Mouse (Mus musculus) erythroid progenitor cell, adult 5-6 weeks (primary cell): Measurements from ENCODE around the gene Bet1. TPM values are rescaled to one million over a fixed set of nuclear protein-coding genes. Genes with fewer than 3 reads are reported as not detected.

Experiments used
- ATAC-seq: replicated peaks from 2 replicates; pipeline ENCODE4 v1.8.0; 2016; ENCODE audit warnings: moderate number of reproducible peaks, mild to moderate bottlenecking, moderate TSS enrichment, inconsistent platforms; ENCODE audit not compliant: poor library complexity, low FRiP score, severe bottlenecking
- total RNA-seq, 2 experiments: library from RNA; stranded (forward) in 1 of 2; stranded (reverse) in 1 of 2; fragments of 150-400 nt in 1 of 2; fragments of 186-747, 209-891 nt in 1 of 2; gene quantifications; 2 replicates each; pipeline versions ENCODE4 v1.2.3 to v1.2.4; 2015 to 2017; ENCODE audit warnings: low replicate concordance in 2 of 2

Bet1 gene
- 10.1 and 21.0 TPM in 2 replicates for total RNA-seq (2015; ENCODE audit: low replicate concordance)
- total RNA-seq (2017; ENCODE audit: low replicate concordance): 10.8 and 13.2 TPM in 2 replicates

DNA sequence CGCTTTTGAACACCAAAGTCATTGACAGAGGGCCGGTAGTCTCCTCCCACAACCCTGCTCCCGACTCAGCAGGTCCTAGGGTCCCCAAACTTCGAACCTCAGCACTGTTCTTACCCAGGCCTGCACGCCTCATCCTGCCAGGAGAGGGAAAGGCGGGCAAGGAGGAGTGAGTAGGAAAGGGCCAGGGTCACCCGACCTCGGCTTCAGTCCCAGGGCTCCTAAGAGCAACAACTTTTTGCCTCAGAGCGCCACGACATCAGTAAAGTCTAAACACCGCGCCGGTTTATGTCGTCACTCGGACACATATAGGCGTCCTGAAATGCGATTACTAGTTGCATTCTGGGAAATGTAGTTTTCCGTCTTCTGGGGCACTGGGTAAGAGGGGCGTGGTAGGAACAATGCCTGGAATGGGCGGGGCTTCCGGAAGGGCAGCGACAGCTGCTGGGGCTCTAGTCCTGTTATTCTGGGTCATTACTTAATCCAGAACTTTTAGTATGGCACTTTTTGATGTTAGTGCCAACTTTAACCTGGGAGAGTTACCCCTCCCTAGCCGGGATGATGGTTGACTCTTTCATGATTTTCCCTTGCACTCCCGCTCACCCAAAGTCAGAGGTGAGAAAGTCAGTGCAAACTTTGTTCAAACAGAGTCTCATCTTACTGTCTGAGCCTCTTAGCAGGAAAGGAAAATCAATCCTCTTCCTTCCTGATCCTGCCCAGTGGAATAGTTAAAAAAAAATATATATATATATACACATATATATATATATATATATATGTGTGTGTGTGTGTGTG is at the start of gene Bet1:
TSS of gene Bet1 (minus strand) at position 310 of the 792 bp plus-strand sequence.
- peak; percentile 96 for ATAC-seq

DNA sequence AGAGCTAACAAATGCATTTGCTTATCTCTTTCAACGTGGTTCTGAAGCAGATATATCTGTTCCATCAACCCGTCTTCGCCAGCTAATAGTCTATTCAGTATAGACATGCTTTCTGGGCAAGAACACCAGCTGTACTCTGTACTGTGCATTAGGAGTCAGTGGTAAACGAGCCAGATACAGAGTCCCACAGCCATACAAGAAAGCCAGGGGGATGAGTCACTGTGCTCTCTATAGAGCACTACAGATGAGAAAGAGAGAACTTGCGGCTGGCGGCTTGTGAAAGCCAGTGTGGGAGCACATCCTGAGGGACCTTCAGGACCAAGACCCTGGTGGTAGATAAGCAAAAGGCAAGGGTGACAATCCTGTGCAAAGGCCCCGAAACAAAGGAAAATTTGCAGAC is 45.5 kb upstream of the Bet1 start:
- no peak for ATAC-seq

DNA sequence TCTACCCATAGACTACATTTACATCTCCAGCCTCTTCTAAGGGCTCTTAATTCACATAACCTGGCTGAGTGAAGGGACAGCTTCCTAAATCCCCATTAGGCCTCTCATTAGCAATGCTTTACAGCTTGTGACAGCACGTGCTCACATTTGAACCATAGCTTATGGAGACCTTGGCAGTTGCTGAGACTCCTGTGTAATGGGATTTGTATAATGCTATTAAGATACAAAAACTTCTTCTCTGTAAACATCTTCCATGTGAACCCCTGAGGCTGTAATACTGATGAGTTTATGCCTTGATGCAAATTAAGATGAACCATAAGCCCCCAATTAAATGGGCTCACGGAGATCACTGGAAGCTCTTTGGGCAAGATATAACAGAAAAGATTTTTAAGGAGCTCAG is 44.4 kb upstream of the Bet1 start:
- no peak for ATAC-seq

DNA sequence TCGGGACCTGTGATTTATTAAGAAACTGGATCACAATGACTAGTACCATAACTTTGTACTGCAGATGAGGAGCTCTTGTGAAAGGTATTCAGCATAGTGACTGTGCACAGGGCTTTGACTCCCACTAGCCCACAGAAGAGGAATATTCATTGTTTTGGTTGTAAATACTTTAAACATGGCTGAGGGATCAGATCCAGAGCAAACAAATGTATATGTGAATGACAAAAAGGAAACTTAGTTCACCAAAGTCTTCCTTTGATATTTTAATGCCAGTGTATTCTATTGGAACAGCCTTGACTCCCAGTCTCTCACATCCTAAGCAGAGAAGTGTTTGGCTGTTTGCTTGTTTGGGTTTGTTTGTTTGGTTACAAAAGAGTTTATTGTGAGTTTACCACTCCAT is 31.8 kb upstream of the Bet1 start:
- no peak for ATAC-seq

DNA sequence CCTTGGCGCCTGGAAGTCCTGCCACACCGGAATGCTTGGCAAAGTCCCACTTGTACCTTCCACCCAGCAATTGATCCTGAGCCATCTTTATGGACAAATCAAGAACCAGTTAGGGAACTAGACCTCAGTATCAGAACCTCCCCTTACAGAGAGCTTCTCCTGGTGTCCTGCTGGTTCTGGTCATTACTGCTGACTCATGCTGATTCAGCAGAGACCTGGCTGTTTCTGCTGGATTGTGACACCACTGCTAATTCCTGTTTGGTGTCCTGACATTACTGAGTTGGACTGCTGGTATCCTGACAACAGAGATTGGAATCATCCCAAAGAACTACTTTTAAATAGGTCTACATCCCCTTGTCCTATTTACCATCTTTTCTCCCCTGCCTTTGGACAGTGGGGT is 3.7 kb upstream of the Bet1 start:
- no peak for ATAC-seq

DNA sequence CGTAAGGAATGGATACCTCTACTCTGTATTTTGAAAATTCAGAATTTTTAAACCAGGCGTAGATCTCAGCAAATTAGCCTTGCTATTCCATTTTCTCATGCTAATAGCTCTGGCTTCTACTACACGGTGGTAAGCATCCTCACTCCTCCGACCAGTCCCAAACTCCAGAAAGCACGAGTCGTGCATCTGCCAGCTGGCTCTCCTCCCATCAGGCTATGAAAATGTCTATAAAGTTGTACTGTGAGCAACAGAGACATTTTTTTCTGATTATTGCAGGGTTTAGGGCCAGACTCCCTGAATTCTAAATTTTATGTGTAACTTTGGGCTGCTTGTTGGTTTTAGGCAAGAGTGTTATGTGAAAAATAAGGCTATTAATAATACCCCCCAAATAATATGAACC is 14.5 kb downstream of the Bet1 start:
- ATAC-seq: no peak

DNA sequence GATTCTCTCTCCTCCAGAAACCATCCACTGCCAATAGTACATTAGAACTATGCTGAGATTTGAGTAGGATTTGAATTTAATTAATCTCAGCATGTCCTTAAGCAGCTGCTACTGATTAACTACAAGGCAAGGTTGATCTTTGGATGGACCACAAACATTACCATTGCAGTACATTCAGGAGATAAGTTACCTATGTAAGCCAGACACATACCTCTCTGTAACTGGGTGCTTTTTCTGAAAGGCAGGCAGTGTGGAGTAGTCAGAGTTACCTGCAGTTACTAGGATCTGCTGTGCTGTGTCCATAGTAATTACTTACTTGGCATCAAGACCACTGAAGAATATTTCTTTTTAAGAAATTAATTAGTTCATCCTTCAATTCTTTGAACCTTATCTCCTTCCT is 17.1 kb downstream of the Bet1 start:
- no peak for ATAC-seq

DNA sequence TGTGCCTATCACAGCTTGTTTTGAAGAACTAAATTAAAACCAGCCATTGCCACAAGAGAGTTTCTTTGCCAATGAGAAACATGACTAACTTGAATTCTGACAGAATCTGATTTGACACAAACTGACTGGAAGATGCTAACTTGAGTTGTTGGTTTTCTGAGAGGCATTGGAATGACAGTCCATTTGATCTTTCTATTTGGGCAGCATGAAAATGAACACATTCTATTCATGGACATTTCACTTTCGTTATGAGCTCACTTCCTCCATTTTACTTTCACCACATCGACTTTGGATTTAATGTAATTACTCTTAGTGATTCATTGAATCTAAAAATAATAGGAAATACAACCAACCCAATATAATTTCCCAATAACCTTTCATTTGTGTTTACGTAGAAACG is 32.4 kb downstream of the Bet1 start:
- no peak for ATAC-seq

DNA sequence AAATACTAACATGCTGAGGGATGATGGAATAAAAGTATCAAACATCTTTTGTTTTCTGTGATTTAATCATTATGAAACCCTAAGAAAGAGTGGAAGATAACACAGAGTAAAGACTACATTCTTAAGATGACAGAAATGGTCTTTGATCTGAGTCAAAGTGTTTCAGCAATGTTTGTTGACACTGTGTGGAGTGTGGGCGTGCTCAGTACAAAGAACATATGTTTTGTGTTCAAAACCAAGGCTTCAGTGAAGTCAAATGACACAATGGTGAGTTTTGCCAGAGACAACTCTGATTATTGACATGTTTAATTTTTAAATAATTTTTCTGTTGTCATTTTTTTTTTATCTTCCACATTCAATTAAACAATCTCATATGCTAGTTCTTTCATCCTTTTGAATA is 33.9 kb downstream of the Bet1 start:
- ATAC-seq: no peak

DNA sequence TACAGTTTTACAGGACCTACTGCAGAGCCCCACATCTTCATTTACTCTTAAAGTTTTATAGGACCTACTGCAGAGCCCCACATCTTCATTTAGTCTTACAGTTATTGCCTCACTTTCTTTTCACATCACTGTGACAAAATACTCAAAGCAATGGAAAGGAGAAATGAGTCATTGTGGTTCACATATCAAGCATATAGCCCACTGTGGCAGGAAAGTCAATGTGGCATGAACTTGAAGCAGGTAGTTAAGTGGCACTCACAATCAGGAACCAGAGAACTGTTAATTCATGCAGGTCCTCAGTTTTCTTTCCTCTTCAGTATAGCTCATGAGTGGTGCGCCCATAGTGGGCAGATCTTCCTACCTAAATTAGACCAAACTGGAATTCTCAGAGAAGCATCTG is 39.6 kb downstream of the Bet1 start:
- no peak for ATAC-seq

DNA sequence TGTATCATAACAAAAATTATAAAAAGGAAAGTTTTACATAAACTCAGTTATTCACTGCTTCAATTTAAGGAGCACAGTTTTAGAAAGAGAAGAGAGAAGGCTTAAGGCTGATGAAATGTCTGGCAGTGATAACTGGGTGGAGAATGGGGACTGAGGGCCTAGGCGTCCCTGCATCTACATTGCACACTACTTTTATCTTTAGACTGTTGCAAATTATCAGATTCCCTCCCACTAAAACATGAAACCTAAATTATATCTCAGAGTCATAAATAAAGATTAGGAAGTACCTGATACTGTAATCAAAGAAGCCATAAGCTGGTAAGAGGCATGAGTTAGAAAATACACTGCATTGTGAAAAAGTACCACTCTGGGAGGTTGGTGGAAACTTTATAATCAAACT is 45.0 kb downstream of the Bet1 start:
- ATAC-seq: no peak

DNA sequence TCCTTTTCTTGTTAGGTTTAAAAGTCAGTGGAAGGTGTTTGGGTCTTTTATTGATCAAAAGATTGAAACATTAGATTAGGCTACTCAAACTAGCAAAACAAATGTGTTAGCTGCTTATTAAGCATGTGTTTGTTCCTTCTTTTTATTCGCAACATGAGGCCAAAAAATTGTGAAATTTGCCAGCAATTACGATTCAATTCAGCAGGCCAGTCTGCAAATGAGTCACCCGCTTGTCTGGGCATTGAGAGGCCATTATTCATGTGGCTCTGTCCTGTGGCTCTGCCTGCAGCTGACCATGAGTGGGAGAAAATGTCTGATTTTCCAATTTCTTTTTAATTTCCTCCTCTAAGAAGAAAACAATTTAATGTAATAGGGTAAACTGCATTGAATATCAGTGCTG is 55.8 kb downstream of the Bet1 start:
- no peak for ATAC-seq

Other genes starting within 250 kb of the Bet1 start
- 5.9 TPM in 1 of 2 replicates, not detected in the other for gene Tfpi2, start 98.1 kb downstream of the Bet1 start, total RNA-seq (2015; ENCODE audit: low replicate concordance)
- not detected in 2 replicates for gene Tfpi2, start 98.1 kb downstream of the Bet1 start, total RNA-seq (2017; ENCODE audit: low replicate concordance)
- gene Gngt1, start 93.2 kb downstream of the Bet1 start, total RNA-seq (2015; ENCODE audit: low replicate concordance): not detected in 2 replicates
- gene Gngt1, start 93.2 kb downstream of the Bet1 start, total RNA-seq (2017; ENCODE audit: low replicate concordance): not detected in 2 replicates
- not detected in 2 replicates for gene Gng11, start 83.1 kb downstream of the Bet1 start, total RNA-seq (2015; ENCODE audit: low replicate concordance)
- gene Gng11, start 83.1 kb downstream of the Bet1 start, total RNA-seq (2017; ENCODE audit: low replicate concordance): not detected in 2 replicates